Mouse (Mus musculus): ENCODE data around the gene Dnajc16. TPM values are rescaled to one million over a fixed set of nuclear protein-coding genes. Genes with fewer than 3 reads are reported as not detected.

Dnajc16 gene
- polyA plus RNA-seq (2015; fragmentation: Nextera tagmentation; extraction: Ambion mirVana): 3.6 TPM in 2 replicates

- WGBS: under 1% methylated on average over 41 of the region's 42 CpGs
- H3K9ac ChIP-seq: peak within 1 kb of the TSS; percentile 91
- peaks cover 13% of the 10 kb centered on the region for H3K36me3 ChIP-seq
- peak within 1 kb of the TSS; percentile 73 for H3K4me2 ChIP-seq
- H3K4me3 ChIP-seq: peak within 1 kb of the TSS; percentile 94
- H3K4me1 ChIP-seq: peaks cover 24% of the 10 kb centered on the region
- no peaks in the 10 kb centered on the region for H3K9me3 ChIP-seq
- no peaks in the 10 kb centered on the region for H3K27me3 ChIP-seq
- ATAC-seq (ENCODE audit: insufficient number of reproducible peaks, low FRiP score, low TSS enrichment, low read depth): peak; percentile 89
- peak within 1 kb of the TSS; percentile 80 for H3K27ac ChIP-seq
Observed at GRCm38 (mm10) chr4:141790524-141790990, at the start of gene Dnajc16. TSS of gene Dnajc16 (minus strand) at chr4:141790931.

- WGBS: 64% methylated on average over 5 of the region's 5 CpGs
Observed at GRCm38 (mm10) chr4:141834536-141835095, 43.9 kb upstream of the Dnajc16 start.

GRCm38 (mm10) chr4:141833911-141834310 is 43.2 kb upstream of the Dnajc16 start:
- Histone ChIP-seq H3K4me3 (no peak overlapping the region), H3K4me2 (no peak overlapping the region), H3K9me3 (no peaks in the 10 kb centered on the region), H3K9ac (no peak overlapping the region), H3K27ac (no peak overlapping the region), H3K4me1 (no peaks in the 10 kb centered on the region), H3K27me3 (no peaks in the 10 kb centered on the region), H3K36me3 (no peaks in the 10 kb centered on the region)
- WGBS: 50% methylated on average over 1 of the region's 1 CpGs
- no peak for ATAC-seq (ENCODE audit: insufficient number of reproducible peaks, low FRiP score, low TSS enrichment, low read depth)

More at GRCm38 (mm10) chr4:141834536-141835095, 43.9 kb upstream of the Dnajc16 start:
- ATAC-seq (ENCODE audit: insufficient number of reproducible peaks, low FRiP score, low TSS enrichment, low read depth): no peak; the same call in 1 of the 2 replicates
- no peak overlapping the region for H3K4me3 ChIP-seq
- no peaks in the 10 kb centered on the region for H3K9me3 ChIP-seq
- no peaks in the 10 kb centered on the region for H3K27me3 ChIP-seq
- no peak overlapping the region for H3K4me2 ChIP-seq
- no peak overlapping the region for H3K9ac ChIP-seq
- no peaks in the 10 kb centered on the region for H3K36me3 ChIP-seq
- no peak overlapping the region for H3K27ac ChIP-seq
- no peaks in the 10 kb centered on the region for H3K4me1 ChIP-seq

GRCm38 (mm10) chr4:141831361-141831760 is 40.6 kb upstream of the Dnajc16 start:
- 78% methylated on average over 7 of the region's 7 CpGs for WGBS
- Histone ChIP-seq H3K4me1 (no peaks in the 10 kb centered on the region), H3K36me3 (no peaks in the 10 kb centered on the region), H3K4me2 (no peak overlapping the region), H3K9me3 (no peaks in the 10 kb centered on the region), H3K27ac (no peak overlapping the region), H3K9ac (no peak overlapping the region), H3K4me3 (no peak overlapping the region), H3K27me3 (no peaks in the 10 kb centered on the region)
- no peak for ATAC-seq (ENCODE audit: insufficient number of reproducible peaks, low FRiP score, low TSS enrichment, low read depth)

- 47% methylated on average over 11 of the region's 11 CpGs for WGBS
Observed at GRCm38 (mm10) chr4:141830381-141830780, 39.6 kb upstream of the Dnajc16 start.

GRCm38 (mm10) chr4:141828177-141828576 is 37.4 kb upstream of the Dnajc16 start:
- whole genome bisulfite sequencing: 66% methylated on average over 4 of the region's 4 CpGs

More at GRCm38 (mm10) chr4:141830381-141830780, 39.6 kb upstream of the Dnajc16 start:
- Histone ChIP-seq H3K4me1 (no peaks in the 10 kb centered on the region), H3K27ac (no peak overlapping the region), H3K9ac (no peak overlapping the region), H3K4me3 (no peak overlapping the region), H3K36me3 (no peaks in the 10 kb centered on the region), H3K4me2 (no peak overlapping the region), H3K9me3 (no peaks in the 10 kb centered on the region), H3K27me3 (no peaks in the 10 kb centered on the region)
- no peak for ATAC-seq (ENCODE audit: insufficient number of reproducible peaks, low FRiP score, low TSS enrichment, low read depth)

GRCm38 (mm10) chr4:141827401-141827800 is 36.7 kb upstream of the Dnajc16 start:
- 90% methylated on average over 2 of the region's 2 CpGs for WGBS
- H3K4me1 ChIP-seq: no peaks in the 10 kb centered on the region
- no peak overlapping the region for H3K9ac ChIP-seq
- no peak for ATAC-seq (ENCODE audit: insufficient number of reproducible peaks, low FRiP score, low TSS enrichment, low read depth)
- no peak overlapping the region for H3K4me3 ChIP-seq
- H3K27ac ChIP-seq: no peak overlapping the region
- H3K9me3 ChIP-seq: no peaks in the 10 kb centered on the region
- no peaks in the 10 kb centered on the region for H3K27me3 ChIP-seq
- no peaks in the 10 kb centered on the region for H3K36me3 ChIP-seq
- no peak overlapping the region for H3K4me2 ChIP-seq

More at GRCm38 (mm10) chr4:141828177-141828576, 37.4 kb upstream of the Dnajc16 start:
- no peaks in the 10 kb centered on the region for H3K4me1 ChIP-seq
- H3K36me3 ChIP-seq: no peaks in the 10 kb centered on the region
- no peak for ATAC-seq (ENCODE audit: insufficient number of reproducible peaks, low FRiP score, low TSS enrichment, low read depth)
- no peak overlapping the region for H3K27ac ChIP-seq
- H3K9ac ChIP-seq: no peak overlapping the region
- H3K27me3 ChIP-seq: no peaks in the 10 kb centered on the region
- H3K4me2 ChIP-seq: no peak overlapping the region
- no peaks in the 10 kb centered on the region for H3K9me3 ChIP-seq
- H3K4me3 ChIP-seq: no peak overlapping the region

GRCm38 (mm10) chr4:141826060-141826459 is 35.3 kb upstream of the Dnajc16 start, which contains the start of gene Cela2a:
TSS of gene Cela2a (minus strand) at chr4:141826160.
- 72% methylated on average over 5 of the region's 5 CpGs for WGBS
- Histone ChIP-seq H3K9ac (no peak within 1 kb of the TSS), H3K36me3 (no peaks in the 10 kb centered on the region), H3K4me3 (no peak within 1 kb of the TSS), H3K27ac (no peak within 1 kb of the TSS), H3K4me2 (no peak within 1 kb of the TSS), H3K4me1 (no peaks in the 10 kb centered on the region), H3K9me3 (no peaks in the 10 kb centered on the region), H3K27me3 (no peaks in the 10 kb centered on the region)
- no peak for ATAC-seq (ENCODE audit: insufficient number of reproducible peaks, low FRiP score, low TSS enrichment, low read depth)

GRCm38 (mm10) chr4:141822979-141823378 is 32.2 kb upstream of the Dnajc16 start:
- Histone ChIP-seq H3K4me3 (no peak overlapping the region), H3K4me1 (no peaks in the 10 kb centered on the region), H3K9me3 (no peaks in the 10 kb centered on the region), H3K36me3 (no peaks in the 10 kb centered on the region), H3K4me2 (no peak overlapping the region), H3K9ac (no peak overlapping the region), H3K27me3 (no peaks in the 10 kb centered on the region), H3K27ac (no peak overlapping the region)
- WGBS: 66% methylated on average over 3 of the region's 3 CpGs
- ATAC-seq (ENCODE audit: insufficient number of reproducible peaks, low FRiP score, low TSS enrichment, low read depth): no peak

- no peaks in the 10 kb centered on the region for H3K36me3 ChIP-seq
- H3K9ac ChIP-seq: no peak overlapping the region
- H3K4me1 ChIP-seq: 0 out of 2 replicates have a peak, but pooled peaks cover 2% of the 10 kb centered on the region
- ATAC-seq (ENCODE audit: insufficient number of reproducible peaks, low FRiP score, low TSS enrichment, low read depth): no peak
- 75% methylated on average over 10 of the region's 10 CpGs for WGBS
- H3K27me3 ChIP-seq: no peaks in the 10 kb centered on the region
- H3K27ac ChIP-seq: no peak overlapping the region
- H3K4me2 ChIP-seq: no peak overlapping the region
- no peaks in the 10 kb centered on the region for H3K9me3 ChIP-seq
- H3K4me3 ChIP-seq: no peak overlapping the region
Observed at GRCm38 (mm10) chr4:141822089-141822488, 31.4 kb upstream of the Dnajc16 start.

- Histone ChIP-seq H3K27ac (no peak overlapping the region), H3K36me3 (0 out of 2 replicates have a peak, but pooled peaks cover under 1% of the 10 kb centered on the region), H3K9ac (no peak overlapping the region), H3K27me3 (no peaks in the 10 kb centered on the region), H3K4me1 (0 out of 2 replicates have a peak, but pooled peaks cover 6% of the 10 kb centered on the region), H3K4me2 (no peak overlapping the region), H3K4me3 (no peak overlapping the region), H3K9me3 (no peaks in the 10 kb centered on the region)
- no peak for ATAC-seq (ENCODE audit: insufficient number of reproducible peaks, low FRiP score, low TSS enrichment, low read depth)
- WGBS: 58% methylated on average over 3 of the region's 3 CpGs
Observed at GRCm38 (mm10) chr4:141821178-141821577, 30.4 kb upstream of the Dnajc16 start.

- H3K4me2 ChIP-seq: no peak overlapping the region
- H3K36me3 ChIP-seq: peaks cover 15% of the 10 kb centered on the region; the same call in 1 of the 2 replicates
- no peak for ATAC-seq (ENCODE audit: insufficient number of reproducible peaks, low FRiP score, low TSS enrichment, low read depth)
- H3K9ac ChIP-seq: no peak overlapping the region
- H3K27me3 ChIP-seq: no peaks in the 10 kb centered on the region
- H3K27ac ChIP-seq: no peak overlapping the region
- H3K4me1 ChIP-seq: 0 out of 2 replicates have a peak, but pooled peaks cover 6% of the 10 kb centered on the region
- H3K9me3 ChIP-seq: no peaks in the 10 kb centered on the region
- H3K4me3 ChIP-seq: no peak overlapping the region
- WGBS: 90% methylated on average over 7 of the region's 7 CpGs
Observed at GRCm38 (mm10) chr4:141819316-141819715, 28.6 kb upstream of the Dnajc16 start.
